Mouse (Mus musculus) testis, adult 2 months (tissue): ENCODE data around the gene Zfp706.

Experiments
- CTCF ChIP-seq: fragments of 200-500 bp; IDR thresholded peaks from 2 replicates; pipeline ENCODE4 v1.5.1; 2012; ENCODE audit warnings: low read depth, mild to moderate bottlenecking, inconsistent platforms, low read length, moderate library complexity; ENCODE audit not compliant: control insufficient read depth, insufficient read depth, insufficient replicate concordance
- POLR2A ChIP-seq: fragments of 200-500 bp; IDR thresholded peaks from 2 replicates; pipeline ENCODE4 v1.6.1; 2012; ENCODE audit warnings: low read depth, mild to moderate bottlenecking, inconsistent platforms, low read length, moderate library complexity; ENCODE audit not compliant: control insufficient read depth

GRCm38 (mm10) chr15:36968295-36968694 lies 39.3 kb downstream of the Zfp706 start:
- no peak for TF ChIP-seq CTCF
- TF ChIP-seq POLR2A = no peak
